Mouse (Mus musculus): Measurements from ENCODE around the gene Msx1. TPM values are rescaled to one million over a fixed set of nuclear protein-coding genes. Genes with fewer than 3 reads are reported as not detected.

Msx1 gene
- total and polyA plus RNA-seq, 3 experiments, result 2.3 to 3.7 (median 3.1) TPM

GRCm38 (mm10) chr5:37820689-37821088 is 3.7 kb downstream of the Msx1 start:
- intact Hi-C loops (cut with DNase I), result loop anchor here (5.0 kb wide), 1 partner anchor 272 kb away; no protein-coding TSS in a partner anchor
- 66% methylated on average over 8 of the region's 8 CpGs for WGBS
- peaks cover 14% of the 10 kb centered on the region for H3K27me3 ChIP-seq (ENCODE audit: control insufficient read depth, insufficient read depth, low read length)
- TF ChIP-seq POLR2A (IDR thresholded peaks at IDR 0.05; ENCODE audit: insufficient read depth, low read depth, low read length) (no peak), EP300 (IDR thresholded peaks at IDR 0.05; ENCODE audit: insufficient read depth, low read depth, low read length) (no peak), CTCF (IDR thresholded peaks at IDR 0.05) (no peak)
- no peaks in the 10 kb centered on the region for H3K36me3 ChIP-seq (ENCODE audit: control insufficient read depth, insufficient read depth, low read length)
- no peak overlapping the region for H3K4me3 ChIP-seq
- no peaks in the 10 kb centered on the region for H3K79me2 ChIP-seq (replicated peaks; ENCODE audit: control insufficient read depth, insufficient read depth, low read length)
- no peak overlapping the region for H3K9ac ChIP-seq (ENCODE audit: low read depth, low read length)
- H3K27ac ChIP-seq, result no peak overlapping the region
- no peaks in the 10 kb centered on the region for H3K4me1 ChIP-seq (ENCODE audit: control insufficient read depth, insufficient read depth, low read length)
- DNase-seq, result no peak

GRCm38 (mm10) chr5:37819971-37820370 is 4.4 kb downstream of the Msx1 start:
- no peak overlapping the region for H3K9ac ChIP-seq (ENCODE audit: low read depth, low read length)
- no peaks in the 10 kb centered on the region for H3K79me2 ChIP-seq (replicated peaks; ENCODE audit: control insufficient read depth, insufficient read depth, low read length)
- intact Hi-C loops (cut with DNase I), result loop anchor here (5.0 kb wide), 1 partner anchor 272 kb away; no protein-coding TSS in a partner anchor
- WGBS, result 52% methylated on average over 3 of the region's 3 CpGs
- no peak overlapping the region for H3K27ac ChIP-seq
- DNase-seq, result no peak
- no peak overlapping the region for H3K4me3 ChIP-seq
- TF ChIP-seq POLR2A (IDR thresholded peaks at IDR 0.05; ENCODE audit: insufficient read depth, low read depth, low read length), result no peak
- no peak for TF ChIP-seq EP300 (IDR thresholded peaks at IDR 0.05; ENCODE audit: insufficient read depth, low read depth, low read length)
- TF ChIP-seq CTCF (IDR thresholded peaks at IDR 0.05), result no peak
- peaks cover 11% of the 10 kb centered on the region for H3K27me3 ChIP-seq (ENCODE audit: control insufficient read depth, insufficient read depth, low read length)
- H3K36me3 ChIP-seq (ENCODE audit: control insufficient read depth, insufficient read depth, low read length), result no peaks in the 10 kb centered on the region
- no peaks in the 10 kb centered on the region for H3K4me1 ChIP-seq (ENCODE audit: control insufficient read depth, insufficient read depth, low read length)

DNA sequence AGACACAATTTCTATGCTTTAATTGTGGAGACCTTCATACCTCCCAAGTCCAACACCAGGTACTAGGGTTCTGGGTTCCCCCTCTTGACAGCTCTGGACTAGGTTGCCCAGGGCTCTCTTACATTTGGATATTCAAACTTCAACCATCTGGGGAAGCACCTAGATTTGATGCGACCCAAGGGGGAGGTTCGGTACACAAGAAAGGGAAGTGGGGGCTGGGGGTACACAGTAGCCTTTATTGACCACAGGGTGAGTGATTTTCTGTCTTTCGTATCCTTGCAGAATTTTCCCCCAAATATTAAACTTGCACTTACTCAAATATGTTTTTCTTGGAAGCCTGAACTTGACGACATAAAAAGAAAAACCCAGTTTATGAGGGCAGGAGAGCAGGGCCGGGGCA is 4.8 kb downstream of the Msx1 start:
- whole genome bisulfite sequencing, result 64% methylated on average over 5 of the region's 5 CpGs

DNA sequence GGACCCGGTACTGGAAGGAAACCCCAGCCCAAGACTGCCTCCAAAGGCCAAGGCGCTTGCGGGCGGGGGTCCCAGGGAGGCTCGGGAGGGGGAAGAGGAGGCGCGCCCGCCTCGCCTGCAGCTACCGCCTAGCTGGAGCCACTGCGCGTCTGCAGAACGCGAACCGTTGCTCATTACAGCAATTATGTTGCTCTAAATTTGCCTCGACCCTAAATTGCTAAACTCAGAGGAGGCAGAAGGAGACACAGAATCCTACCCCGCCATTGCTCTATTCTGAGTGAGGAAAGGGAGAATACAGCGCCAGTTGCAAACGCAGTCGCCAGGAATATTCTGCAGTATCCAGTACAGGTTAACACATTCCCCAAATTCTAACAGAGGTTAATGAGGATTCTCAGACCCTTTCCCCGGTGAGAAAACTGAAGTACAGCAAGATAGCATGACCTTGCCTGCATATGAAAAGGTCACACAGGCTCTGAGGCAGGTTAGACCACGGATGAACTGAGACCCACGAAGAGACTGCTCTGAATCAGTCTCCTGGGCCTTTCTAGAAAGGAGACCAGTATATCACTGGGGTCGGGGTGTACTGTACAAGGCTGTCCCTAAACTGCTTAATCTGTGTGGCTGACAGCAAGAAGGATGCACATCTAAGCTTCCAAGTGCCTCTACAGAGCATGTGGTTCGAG is 5.7 kb downstream of the Msx1 start:
- no peak overlapping the region for H3K4me3 ChIP-seq
- no peaks in the 10 kb centered on the region for H3K36me3 ChIP-seq (ENCODE audit: control insufficient read depth, insufficient read depth, low read length)
- no peak for DNase-seq
- H3K79me2 ChIP-seq (replicated peaks; ENCODE audit: control insufficient read depth, insufficient read depth, low read length), result no peaks in the 10 kb centered on the region
- TF ChIP-seq EP300 (IDR thresholded peaks at IDR 0.05; ENCODE audit: insufficient read depth, low read depth, low read length) (no peak), CTCF (IDR thresholded peaks at IDR 0.05) (no peak), POLR2A (IDR thresholded peaks at IDR 0.05; ENCODE audit: insufficient read depth, low read depth, low read length) (no peak)
- H3K27ac ChIP-seq, result no peak overlapping the region
- no peaks in the 10 kb centered on the region for H3K4me1 ChIP-seq (ENCODE audit: control insufficient read depth, insufficient read depth, low read length)
- 31% methylated on average over 25 of the region's 25 CpGs for WGBS
- intact Hi-C loops (cut with DNase I), result no loop called here
- H3K9ac ChIP-seq (ENCODE audit: low read depth, low read length), result no peak overlapping the region
- H3K27me3 ChIP-seq (ENCODE audit: control insufficient read depth, insufficient read depth, low read length), result peaks cover 10% of the 10 kb centered on the region

More for the DNA sequence above, 4.8 kb downstream of the Msx1 start:
- no peaks in the 10 kb centered on the region for H3K36me3 ChIP-seq (ENCODE audit: control insufficient read depth, insufficient read depth, low read length)
- TF ChIP-seq EP300 (IDR thresholded peaks at IDR 0.05; ENCODE audit: insufficient read depth, low read depth, low read length), result no peak
- TF ChIP-seq CTCF (IDR thresholded peaks at IDR 0.05), result no peak
- TF ChIP-seq POLR2A (IDR thresholded peaks at IDR 0.05; ENCODE audit: insufficient read depth, low read depth, low read length), result no peak
- peaks cover 11% of the 10 kb centered on the region for H3K27me3 ChIP-seq (ENCODE audit: control insufficient read depth, insufficient read depth, low read length)
- H3K4me3 ChIP-seq, result no peak overlapping the region
- H3K27ac ChIP-seq, result no peak overlapping the region
- H3K79me2 ChIP-seq (replicated peaks; ENCODE audit: control insufficient read depth, insufficient read depth, low read length), result no peaks in the 10 kb centered on the region
- no peaks in the 10 kb centered on the region for H3K4me1 ChIP-seq (ENCODE audit: control insufficient read depth, insufficient read depth, low read length)
- no peak for DNase-seq
- H3K9ac ChIP-seq (ENCODE audit: low read depth, low read length), result no peak overlapping the region
- intact Hi-C loops (cut with DNase I), result no loop called here

- 30% methylated on average over 34 of the region's 34 CpGs for WGBS
- no peak overlapping the region for H3K27ac ChIP-seq
- H3K4me3 ChIP-seq, result no peak overlapping the region
- H3K27me3 ChIP-seq (ENCODE audit: control insufficient read depth, insufficient read depth, low read length), result peaks cover 10% of the 10 kb centered on the region
- H3K79me2 ChIP-seq (replicated peaks; ENCODE audit: control insufficient read depth, insufficient read depth, low read length), result no peaks in the 10 kb centered on the region
- intact Hi-C loops (cut with DNase I), result no loop called here
- H3K9ac ChIP-seq (ENCODE audit: low read depth, low read length), result no peak overlapping the region
- DNase-seq, result no peak
- TF ChIP-seq POLR2A (IDR thresholded peaks at IDR 0.05; ENCODE audit: insufficient read depth, low read depth, low read length) (no peak), CTCF (IDR thresholded peaks at IDR 0.05) (no peak), EP300 (IDR thresholded peaks at IDR 0.05; ENCODE audit: insufficient read depth, low read depth, low read length) (no peak)
- no peaks in the 10 kb centered on the region for H3K36me3 ChIP-seq (ENCODE audit: control insufficient read depth, insufficient read depth, low read length)
- H3K4me1 ChIP-seq (ENCODE audit: control insufficient read depth, insufficient read depth, low read length), result no peaks in the 10 kb centered on the region
These were observed 6.5 kb downstream of the Msx1 start for GRCm38 (mm10) chr5:37817658-37818532.
